Mouse (Mus musculus) olfactory bulb, adult 2 months (tissue): ENCODE results near the gene Dscam. TPM values are rescaled to one million over a fixed set of nuclear protein-coding genes. Genes with fewer than 3 reads are reported as not detected.

Experiments
- H3K27ac ChIP-seq: fragments of 200-500 bp; 2 replicates; pipeline ENCODE4 v1.5.1; 2012; ENCODE audit warnings: low read depth, low read length; ENCODE audit not compliant: insufficient read depth
- H3K4me1 ChIP-seq: fragments of 200-500 bp; 2 replicates; pipeline ENCODE4 v1.6.1; 2012; ENCODE audit warnings: low read length; ENCODE audit not compliant: control insufficient read depth, insufficient read depth
- H3K4me3 ChIP-seq: fragments of 200-500 bp; 2 replicates; pipeline ENCODE4 v1.5.1; 2012; ENCODE audit warnings: mild to moderate bottlenecking, low read depth, low read length, moderate library complexity; ENCODE audit not compliant: insufficient read depth
- CTCF ChIP-seq: fragments of 200-500 bp; IDR thresholded peaks from 2 replicates; pipeline ENCODE4 v1.5.1; 2012; ENCODE audit warnings: low read depth, mild to moderate bottlenecking, low read length, moderate library complexity; ENCODE audit not compliant: insufficient read depth
- POLR2A ChIP-seq: fragments of 200-500 bp; IDR thresholded peaks from 2 replicates; pipeline ENCODE4 v1.6.1; 2012; ENCODE audit warnings: mild to moderate bottlenecking, low read depth, low read length, moderate library complexity; ENCODE audit not compliant: insufficient read depth
- WGBS: fragments of 180-500 bp; shearing (Covaris S2); methylation state at CpG from one replicate; pipeline ENCODE4 v1.1.7; 2018; 5-methylcytosine and 5-hydroxymethylcytosine counted together
- polyA plus RNA-seq: library from polyadenylated mRNA; stranded (reverse); fragments of >200 nt; gene quantifications from 2 replicates; pipeline ENCODE4 v1.2.4, GENCODE M21; 2012; ENCODE audit warnings: low replicate concordance; ENCODE audit not compliant: missing spikeins, insufficient read depth, insufficient read length

Dscam gene
- polyA plus RNA-seq, 1 experiment: 97.5 TPM

GRCm38 (mm10) chr16:96620861-96621260 is 549.7 kb downstream of the Dscam start:
- no peak for TF ChIP-seq CTCF
- no peak overlapping the region for H3K4me3 ChIP-seq
- no peak overlapping the region for H3K27ac ChIP-seq

GRCm38 (mm10) chr16:96620402-96620801 is 550.1 kb downstream of the Dscam start:
- no peak overlapping the region for H3K27ac ChIP-seq

More at GRCm38 (mm10) chr16:96620861-96621260, 549.7 kb downstream of the Dscam start:
- WGBS: 75% methylated on average over 6 of the region's 6 CpGs
- peaks cover 18% of the 10 kb centered on the region for H3K4me1 ChIP-seq

GRCm38 (mm10) chr16:96617772-96618171 is 552.8 kb downstream of the Dscam start:
- Histone ChIP-seq H3K4me1 (peaks cover 19% of the 10 kb centered on the region), H3K27ac (no peak overlapping the region), H3K4me3 (no peak overlapping the region)
- WGBS: 48% methylated on average over 4 of the region's 4 CpGs
- TF ChIP-seq CTCF (no peak), POLR2A (no peak)

More at GRCm38 (mm10) chr16:96620402-96620801, 550.1 kb downstream of the Dscam start:
- 44% methylated on average over 5 of the region's 5 CpGs for WGBS
- TF ChIP-seq POLR2A (no peak), CTCF (no peak)
- Histone ChIP-seq H3K4me3 (no peak overlapping the region), H3K4me1 (peaks cover 18% of the 10 kb centered on the region)

- WGBS: 56% methylated on average over 4 of the region's 4 CpGs
- peaks cover 20% of the 10 kb centered on the region for H3K4me1 ChIP-seq
- no peak for TF ChIP-seq CTCF
- TF ChIP-seq POLR2A: no peak
- H3K4me3 ChIP-seq: no peak overlapping the region
- H3K27ac ChIP-seq: no peak overlapping the region
Measured at GRCm38 (mm10) chr16:96613275-96613674, 557.3 kb downstream of the Dscam start.

GRCm38 (mm10) chr16:96610806-96611205 is 559.7 kb downstream of the Dscam start:
- 86% methylated on average over 1 of the region's 1 CpGs for WGBS
- Histone ChIP-seq H3K27ac (no peak overlapping the region), H3K4me1 (peaks cover 14% of the 10 kb centered on the region), H3K4me3 (no peak overlapping the region)
- TF ChIP-seq CTCF (no peak), POLR2A (no peak)

GRCm38 (mm10) chr16:96602206-96602605 is 568.3 kb downstream of the Dscam start:
- TF ChIP-seq CTCF: no peak
- TF ChIP-seq POLR2A: no peak
- peaks cover 14% of the 10 kb centered on the region for H3K4me1 ChIP-seq
- no peak overlapping the region for H3K27ac ChIP-seq
- no peak overlapping the region for H3K4me3 ChIP-seq
- WGBS: 54% methylated on average over 2 of the region's 2 CpGs

GRCm38 (mm10) chr16:96600791-96601190 is 569.8 kb downstream of the Dscam start:
- peaks cover 14% of the 10 kb centered on the region for H3K4me1 ChIP-seq
- no peak overlapping the region for H3K27ac ChIP-seq
- H3K4me3 ChIP-seq: no peak overlapping the region
- no peak for TF ChIP-seq POLR2A
- TF ChIP-seq CTCF: no peak
- WGBS: 93% methylated on average over 11 of the region's 11 CpGs

- Histone ChIP-seq H3K27ac (no peak overlapping the region), H3K4me1 (peaks cover 14% of the 10 kb centered on the region), H3K4me3 (no peak overlapping the region)
- 81% methylated on average over 3 of the region's 3 CpGs for WGBS
- TF ChIP-seq POLR2A: no peak
- TF ChIP-seq CTCF: no peak
Measured at GRCm38 (mm10) chr16:96599401-96600060, 571.0 kb downstream of the Dscam start.

- WGBS: 71% methylated on average over 5 of the region's 5 CpGs
- no peak for TF ChIP-seq CTCF
- no peak for TF ChIP-seq POLR2A
- H3K27ac ChIP-seq: no peak overlapping the region
- H3K4me1 ChIP-seq: no peaks in the 10 kb centered on the region
- H3K4me3 ChIP-seq: no peak overlapping the region
Measured at GRCm38 (mm10) chr16:96575841-96576240, 594.7 kb downstream of the Dscam start.
